Mouse (Mus musculus): ENCODE data around the gene Catsperd.

DNA sequence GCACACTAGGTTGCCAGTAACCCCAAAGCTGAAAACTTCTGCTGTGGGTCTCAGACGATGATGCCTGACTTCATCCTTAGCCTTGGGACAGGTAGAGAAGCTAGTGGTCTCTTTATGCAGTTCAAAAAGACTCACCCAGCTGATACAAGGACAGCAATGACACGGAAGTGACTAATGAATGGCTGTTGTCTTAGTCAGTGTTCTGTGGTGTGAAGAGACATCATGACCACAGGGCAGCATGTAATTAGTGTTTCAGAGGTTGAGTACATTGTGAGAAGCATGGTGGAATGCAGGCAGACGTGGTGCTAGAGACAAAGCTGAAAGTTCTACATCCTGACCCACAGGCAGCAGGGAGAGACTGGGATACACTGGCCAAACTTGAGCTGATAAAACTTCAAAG lies 39.6 kb downstream of the Catsperd start:
- TF ChIP-seq CTCF (IDR thresholded peaks at IDR 0.05; ENCODE audit: control insufficient read depth, insufficient read depth, low read length), result no peak
- no peak for TF ChIP-seq POLR2A (IDR thresholded peaks at IDR 0.05; ENCODE audit: borderline replicate concordance, control insufficient read depth, low read depth, low read length)
